Mouse (Mus musculus) urinary bladder, postnatal 14 days (tissue): Measurements from ENCODE around the gene Psmg4.

Experiments
- DNase-seq: peaks from one replicate; pipeline ENCODE4 v3.0.0; 2021; ENCODE audit warnings: low spot score

Gene Psmg4

DNA sequence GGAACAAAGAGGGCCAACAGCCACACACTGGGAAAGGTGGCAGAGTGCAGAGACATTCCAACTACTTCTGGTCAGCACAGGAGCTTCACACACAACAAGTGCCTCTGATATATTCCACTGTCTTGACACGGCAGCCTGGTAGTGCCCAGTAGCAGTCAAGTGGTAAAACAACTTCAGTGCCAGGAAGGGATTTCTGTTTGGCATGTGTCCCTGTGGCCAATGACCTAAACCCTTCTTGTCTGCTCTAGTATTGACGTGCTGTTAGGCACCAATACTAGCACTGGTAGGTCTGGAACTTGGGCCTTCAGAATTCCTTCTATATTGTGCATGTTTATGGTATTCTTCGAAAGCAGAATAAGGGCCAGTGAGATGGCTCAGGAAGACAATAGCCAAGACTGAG lies 42.5 kb downstream of the Psmg4 start:
- no peak for DNase-seq

DNA sequence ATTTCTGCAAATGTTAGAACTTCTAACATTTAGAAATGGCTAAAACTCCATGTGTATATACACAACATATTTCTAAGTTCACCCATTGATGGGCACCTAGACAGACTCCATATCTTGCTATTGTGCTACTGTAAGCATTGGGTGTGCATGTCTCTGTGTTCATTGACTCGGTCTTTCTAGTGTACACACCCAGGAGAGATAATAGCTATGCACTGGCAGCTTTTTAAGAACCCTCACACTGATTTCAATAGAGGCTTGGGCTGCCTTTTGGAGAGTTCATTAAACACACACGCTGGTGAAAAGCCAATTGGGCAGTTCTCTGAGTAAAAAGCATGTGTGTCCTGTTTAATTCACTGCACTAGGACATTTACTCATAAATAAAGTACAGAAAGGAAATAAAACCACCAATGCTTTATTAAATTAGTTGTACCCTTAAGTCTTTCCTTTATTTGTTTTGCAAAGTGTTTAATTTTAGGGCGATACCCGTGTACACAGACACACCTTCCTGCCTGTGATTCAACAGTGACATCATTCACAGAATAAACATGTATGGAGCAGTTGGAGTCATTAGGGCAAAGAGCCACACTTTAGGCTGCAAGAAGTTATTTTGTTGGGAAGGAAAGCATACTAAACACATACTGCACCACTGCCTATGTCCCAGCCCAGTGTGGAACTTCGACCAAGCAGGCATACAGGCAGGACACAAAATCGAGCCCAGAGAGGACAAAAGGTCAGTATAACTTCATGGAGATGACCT lies 45.1 kb downstream of the Psmg4 start:
- DNase-seq: no peak

DNA sequence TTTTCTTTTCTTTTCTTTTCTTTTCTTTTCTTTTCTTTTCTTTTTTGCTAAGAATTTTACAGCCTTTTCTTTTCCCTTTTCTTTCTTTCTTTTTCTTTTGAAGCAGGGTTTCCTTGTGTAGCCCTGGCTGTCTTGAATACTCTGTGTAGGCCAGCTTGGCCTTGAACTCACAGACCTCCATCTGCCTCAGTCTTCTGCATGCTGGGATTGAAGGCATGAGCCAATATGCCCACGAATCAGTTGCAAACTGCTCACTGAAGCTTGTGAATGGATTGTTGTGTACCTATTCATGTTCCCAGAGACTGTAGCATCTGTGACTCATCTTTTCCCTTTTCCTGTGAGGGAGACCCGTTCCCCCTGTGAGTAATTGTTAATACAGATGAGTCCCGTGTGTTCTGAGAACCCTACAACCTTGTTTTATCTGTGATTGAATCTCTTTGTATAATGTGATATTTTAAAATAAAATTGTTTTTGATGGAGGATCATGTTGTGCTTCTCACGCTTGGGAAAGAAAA lies 48.6 kb downstream of the Psmg4 start:
- no peak for DNase-seq

DNA sequence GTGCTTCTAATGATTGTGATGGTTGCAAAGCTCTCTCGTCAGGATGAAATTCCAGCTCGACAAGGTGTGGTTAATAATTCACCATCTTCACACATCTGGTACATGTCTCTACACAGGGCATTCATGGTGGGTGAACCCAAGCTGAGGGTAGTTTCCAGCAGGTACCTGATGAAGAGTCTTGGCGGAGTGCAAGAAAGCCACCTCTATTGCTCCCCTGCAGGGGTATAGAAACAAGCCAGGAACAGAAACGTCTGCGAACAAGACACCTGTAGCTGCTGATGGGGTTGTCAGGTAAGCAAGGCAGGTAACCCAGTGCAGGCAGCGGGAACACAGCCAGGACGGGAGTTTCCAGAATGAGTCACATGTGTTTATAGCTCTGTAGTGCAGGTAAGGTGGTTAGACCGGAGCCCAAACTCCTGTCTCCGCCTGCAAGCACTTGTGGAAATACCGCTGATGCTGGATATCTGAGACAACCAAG lies 50.0 kb downstream of the Psmg4 start:
- DNase-seq: peak; percentile 84

DNA sequence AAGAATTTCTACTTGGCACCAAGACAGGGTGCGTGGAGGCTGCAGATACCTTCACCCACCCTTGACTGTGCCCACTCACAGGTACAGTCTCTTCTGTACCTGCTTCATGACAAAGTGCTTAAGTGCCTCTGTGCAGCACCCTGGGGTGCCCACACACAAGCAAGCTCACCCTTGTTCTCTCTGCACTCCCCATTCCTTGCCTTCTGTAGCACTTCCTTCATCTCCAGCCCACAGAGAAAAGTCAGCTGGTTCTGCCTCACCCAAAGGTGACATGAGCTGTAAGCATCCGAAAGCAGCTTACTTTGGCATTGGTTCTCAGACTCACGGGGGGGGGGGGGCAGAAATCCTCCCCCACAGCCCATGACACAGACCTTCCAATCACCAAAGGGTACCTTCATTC lies 52.1 kb downstream of the Psmg4 start:
- no peak for DNase-seq

DNA sequence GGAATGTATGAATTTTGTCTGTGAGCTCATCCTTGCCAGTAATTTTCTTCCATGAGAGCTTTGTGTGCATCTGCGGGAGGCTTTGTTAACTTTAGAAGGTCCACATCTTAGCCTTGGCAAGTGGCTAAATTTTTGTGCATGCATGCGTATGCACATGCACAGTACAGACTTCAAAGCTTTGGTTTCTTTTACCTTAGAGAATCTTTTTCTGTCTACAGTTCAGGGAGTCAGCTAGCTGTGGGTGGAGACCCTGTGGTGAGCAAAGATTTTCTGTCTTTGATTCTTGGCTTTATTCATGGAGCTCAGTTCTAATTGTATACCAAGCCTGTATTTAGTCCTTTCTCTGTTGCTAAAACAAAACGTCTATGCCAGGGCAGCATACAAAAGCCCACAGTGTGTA lies 56.0 kb downstream of the Psmg4 start:
- DNase-seq: no peak

DNA sequence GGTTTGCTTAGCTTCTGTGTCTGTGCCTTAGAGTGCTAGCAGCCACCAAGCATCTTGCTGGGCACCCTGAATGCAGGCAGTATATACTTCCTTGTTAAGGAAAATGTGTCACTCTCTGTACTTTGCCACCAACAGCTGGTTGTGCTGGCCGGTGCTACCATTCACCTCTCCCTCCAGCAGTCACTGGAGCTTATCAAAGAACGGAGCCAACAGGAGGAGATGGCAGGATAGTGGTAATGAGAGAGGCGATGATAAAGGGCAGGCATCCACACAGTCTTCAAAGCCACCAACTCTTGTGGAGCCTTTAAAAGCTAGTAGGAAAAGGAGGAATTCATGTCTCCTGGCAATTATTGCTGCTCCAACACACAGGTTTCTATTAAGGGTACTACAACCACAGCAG lies 57.0 kb downstream of the Psmg4 start:
- DNase-seq: no peak

DNA sequence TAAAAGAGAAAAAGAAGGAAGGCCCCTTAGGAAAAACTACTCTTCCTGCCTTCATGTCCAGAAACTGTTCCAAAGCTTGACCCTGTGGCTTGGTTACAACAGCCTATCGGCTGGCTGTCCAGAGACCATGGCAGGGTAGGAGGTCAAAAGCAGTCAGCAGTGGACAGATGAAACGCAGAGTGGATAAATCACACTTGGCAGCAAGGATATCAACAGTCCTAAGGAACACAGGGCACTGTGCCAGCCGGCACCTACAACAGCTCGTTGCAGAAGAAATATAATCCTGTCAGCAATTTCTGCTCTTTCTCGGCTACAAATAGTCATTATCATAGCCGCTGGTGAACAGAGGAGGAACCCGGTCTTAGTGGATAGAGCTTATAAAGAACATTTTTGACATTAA lies 60.2 kb downstream of the Psmg4 start:
- DNase-seq: no peak

DNA sequence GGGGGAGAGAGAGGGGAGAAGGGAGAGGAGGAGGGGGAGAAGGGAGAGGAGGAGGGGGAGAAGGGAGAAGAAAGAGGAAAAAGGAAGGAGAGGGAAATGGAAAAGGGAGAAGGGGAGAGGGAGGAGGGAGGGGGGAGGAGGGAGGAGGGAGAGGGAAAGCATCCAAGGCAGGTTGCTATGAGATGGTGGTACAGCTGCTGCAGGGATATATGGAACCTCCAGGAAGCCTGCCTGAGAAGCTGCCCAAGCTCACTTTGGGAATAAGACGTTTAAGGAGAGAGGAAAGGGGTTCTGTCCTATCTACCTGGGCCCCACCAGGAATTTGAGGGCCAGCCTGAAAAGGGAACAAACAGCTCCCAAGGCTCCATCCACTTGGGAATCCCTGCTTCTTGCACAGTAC lies 64.2 kb downstream of the Psmg4 start:
- DNase-seq: no peak
